In genomic region chr17:28691687-28692340, GRCm38 (mm10) we compare ENCODE assay signal across 8 mouse cellular contexts. TPM values are rescaled to one million over a fixed set of nuclear protein-coding genes. Genes with fewer than 3 reads are reported as not detected.
DNase-seq lines count a peak whose midpoint lies in the region; ATAC-seq and TF ChIP-seq lines count a peak whose summit lies in the region.

No protein-coding gene starts in this region.

- peak overlapping the region; percentile 90 for H3K27ac ChIP-seq in forebrain, embryonic 11.5 days (ENCODE audit: low read depth, low read length)
- peak overlapping the region; percentile 94 for H3K27ac ChIP-seq in hindbrain, embryonic 10.5 days
- H3K27ac ChIP-seq in limb, embryonic 15.5 days, result peak overlapping the region; percentile 96
- peak overlapping the region; percentile 95 for H3K27ac ChIP-seq in stomach, embryonic 16.5 days (ENCODE audit: low read length)

- H3K9me3 ChIP-seq in forebrain, embryonic 11.5 days (ENCODE audit: control insufficient read depth, low read length), result no peaks in the 10 kb centered on the region
- H3K9me3 ChIP-seq in hindbrain, embryonic 10.5 days, result no peaks in the 10 kb centered on the region
- H3K9me3 ChIP-seq in limb, embryonic 15.5 days, result no peaks in the 10 kb centered on the region
- H3K9me3 ChIP-seq in stomach, embryonic 16.5 days (replicated peaks; ENCODE audit: control insufficient read depth, low read length), result no peaks in the 10 kb centered on the region

- H3K27me3 ChIP-seq in forebrain, embryonic 11.5 days (ENCODE audit: control insufficient read depth, insufficient read depth, low read length), result peaks cover 9% of the 10 kb centered on the region
- peaks cover 23% of the 10 kb centered on the region for H3K27me3 ChIP-seq in hindbrain, embryonic 10.5 days (ENCODE audit: insufficient read depth, poor library complexity, severe bottlenecking)
- H3K27me3 ChIP-seq in limb, embryonic 15.5 days, result peaks cover 7% of the 10 kb centered on the region
- no peaks in the 10 kb centered on the region for H3K27me3 ChIP-seq in myocyte (ENCODE audit: control insufficient read depth, insufficient read depth, insufficient read length)
- H3K27me3 ChIP-seq in stomach, embryonic 16.5 days (ENCODE audit: control insufficient read depth, insufficient read depth, low read length), result no peaks in the 10 kb centered on the region

- H3K4me3 ChIP-seq in forebrain, embryonic 11.5 days (ENCODE audit: low read depth, low read length), result peak overlapping the region; percentile 97
- H3K4me3 ChIP-seq in hindbrain, embryonic 10.5 days, result peak overlapping the region; percentile 98
- H3K4me3 ChIP-seq in limb, embryonic 15.5 days, result peak overlapping the region; percentile 98
- H3K4me3 ChIP-seq in myocyte, result peak overlapping the region; percentile 60
- peak overlapping the region; percentile 90 for H3K4me3 ChIP-seq in stomach, embryonic 16.5 days (replicated peaks; ENCODE audit: low read length)

- peak overlapping the region; percentile 92 for H3K9ac ChIP-seq in forebrain, embryonic 11.5 days (ENCODE audit: low read length)
- H3K9ac ChIP-seq in limb, embryonic 15.5 days, result peak overlapping the region; percentile 97
- H3K9ac ChIP-seq in stomach, embryonic 16.5 days (ENCODE audit: low read length), result peak overlapping the region; percentile 85

- peak; percentile 37 to 44 for DNase-seq in layer of hippocampus, postnatal 25 days (ENCODE audit: extremely low spot score in 1 of 2, low spot score in 1 of 2)
- no peak for DNase-seq in layer of hippocampus, postnatal 14 days (ENCODE audit: low spot score in 2 of 2)
- peak; percentile 43 for DNase-seq in c-Kit-negative CD71-positive TER-119-positive erythroid progenitor cells, embryonic 14.5 days (ENCODE audit: low read depth, low spot score)
- peak; percentile 81 for DNase-seq in forebrain, embryonic 11.5 days (ENCODE audit: low spot score)
- peak; percentile 71 for DNase-seq in hindbrain, embryonic 10.5 days (ENCODE audit: low spot score)

- peaks cover 50% of the 10 kb centered on the region for H3K79me2 ChIP-seq in myocyte (ENCODE audit: control insufficient read depth, insufficient read depth)

- under 1% methylated on average over 51 of the region's 53 CpGs for WGBS in forebrain, embryonic 11.5 days
- under 1% methylated on average over 53 of the region's 53 CpGs for whole genome bisulfite sequencing in hindbrain, embryonic 10.5 days
- WGBS in limb, embryonic 15.5 days, result under 1% methylated on average over 53 of the region's 53 CpGs
- WGBS in stomach, embryonic 16.5 days, result under 1% methylated on average over 53 of the region's 53 CpGs

- ATAC-seq in forebrain, embryonic 11.5 days (replicated peaks; ENCODE audit: low FRiP score), result peak; percentile 63
- peak; percentile 42 for ATAC-seq in limb, embryonic 15.5 days (ENCODE audit: insufficient number of reproducible peaks, low FRiP score, low TSS enrichment, low read depth)
- ATAC-seq in stomach, embryonic 16.5 days (ENCODE audit: insufficient read depth, low FRiP score), result peak; percentile 30

- peak overlapping the region; percentile 65 for H3ac ChIP-seq in myocyte (ENCODE audit: control insufficient read depth, insufficient read length)

- peak overlapping the region; percentile 71 for H3K4me2 ChIP-seq in forebrain, embryonic 11.5 days (ENCODE audit: low read depth, low read length, severe bottlenecking)
- peak overlapping the region; percentile 67 for H3K4me2 ChIP-seq in limb, embryonic 15.5 days
- peak overlapping the region; percentile 89 for H3K4me2 ChIP-seq in myocyte (ENCODE audit: low read depth)
- peak overlapping the region; percentile 70 for H3K4me2 ChIP-seq in stomach, embryonic 16.5 days (ENCODE audit: low read depth, low read length)

- no peak for TF ChIP-seq POLR2A in myocyte (IDR thresholded peaks at IDR 0.05; ENCODE audit: insufficient read length, low read depth)

- peaks cover 12% of the 10 kb centered on the region; the same call in 1 of the 2 replicates for H3K4me1 ChIP-seq in forebrain, embryonic 11.5 days (replicated peaks; ENCODE audit: control insufficient read depth, insufficient read depth, low read length)
- peaks cover 43% of the 10 kb centered on the region for H3K4me1 ChIP-seq in hindbrain, embryonic 10.5 days (replicated peaks)
- peaks cover 39% of the 10 kb centered on the region for H3K4me1 ChIP-seq in limb, embryonic 15.5 days
- H3K4me1 ChIP-seq in stomach, embryonic 16.5 days (ENCODE audit: control insufficient read depth, insufficient read depth, low read length), result peaks cover 24% of the 10 kb centered on the region

- no peaks in the 10 kb centered on the region for H3K36me3 ChIP-seq in forebrain, embryonic 11.5 days (ENCODE audit: control insufficient read depth, insufficient read depth, low read length)
- no peaks in the 10 kb centered on the region for H3K36me3 ChIP-seq in hindbrain, embryonic 10.5 days
- no peaks in the 10 kb centered on the region for H3K36me3 ChIP-seq in limb, embryonic 15.5 days
- H3K36me3 ChIP-seq in myocyte (ENCODE audit: control insufficient read depth, insufficient read depth), result no peaks in the 10 kb centered on the region
- no peaks in the 10 kb centered on the region for H3K36me3 ChIP-seq in stomach, embryonic 16.5 days (ENCODE audit: control insufficient read depth, insufficient read depth, low read length)

TF ChIP-seq in myocyte, 11 proteins besides CTCF, POLR2A, EP300 and RAD21:
- peak in 1 of 3 experiments; percentile 31 for TF ChIP-seq MYOD1 (IDR thresholded peaks at IDR 0.05; ENCODE audit: control insufficient read depth in 1 of 3, insufficient read length in 2 of 3, low read depth in 2 of 3)
- TF ChIP-seq MYOG (IDR thresholded peaks at IDR 0.05; ENCODE audit: control insufficient read depth in 1 of 3, insufficient read depth in 1 of 3, insufficient read length in 2 of 3, low read depth in 2 of 3), result no peak
- TF ChIP-seq MAX (IDR thresholded peaks at IDR 0.05; ENCODE audit: low read depth), result no peak

RNA-seq across cellular contexts. Expression of gene Mapk14, which starts 0.7 kb away (rescaled TPM):
- total RNA-seq in layer of hippocampus, postnatal 25 days (2021), result 10 to 100 TPM; 69.7 to 82.2 TPM
- 10 to 100 TPM; 66.5 to 68.1 TPM for total RNA-seq in layer of hippocampus, postnatal 14 days (2021)
- polyA plus RNA-seq in forebrain, embryonic 11.5 days (2014; fragmentation: Nextera tagmentation; extraction: Ambion mirVana), result 51.7 and 52.3 TPM in 2 replicates
- polyA plus RNA-seq in hindbrain, embryonic 10.5 days (2016; fragmentation: Nextera tagmentation; extraction: Ambion mirVana), result 39.2 and 43.9 TPM in 2 replicates
- polyA plus RNA-seq in limb, embryonic 15.5 days (2015; fragmentation: Nextera tagmentation; extraction: Ambion mirVana), result 37.9 and 45.2 TPM in 2 replicates
- 34.6 TPM for polyA plus RNA-seq in myocyte (2012; fragmentation: generic; extraction: Trizol)
- 34.0 and 34.2 TPM in 2 replicates for polyA plus RNA-seq in stomach, embryonic 16.5 days (2015; fragmentation: Nextera tagmentation; extraction: Ambion mirVana)

RNA-seq across cellular contexts. Expression of gene Slc26a8, which starts 1.8 kb away (rescaled TPM):
- 10 to 100 TPM in 1 of 2 experiments, 1 to 10 TPM in 1; 6.0 to 10.8 TPM for total RNA-seq in layer of hippocampus, postnatal 25 days (2021)
- 1 to 10 TPM; 9.0 TPM for total RNA-seq in layer of hippocampus, postnatal 14 days (2021)
- polyA plus RNA-seq in forebrain, embryonic 11.5 days (2014; fragmentation: Nextera tagmentation; extraction: Ambion mirVana), result 0.49 and 1.0 TPM in 2 replicates
- polyA plus RNA-seq in hindbrain, embryonic 10.5 days (2016; fragmentation: Nextera tagmentation; extraction: Ambion mirVana), result 0.41 and 0.51 TPM in 2 replicates
- polyA plus RNA-seq in limb, embryonic 15.5 days (2015; fragmentation: Nextera tagmentation; extraction: Ambion mirVana), result 0.60 and 0.72 TPM in 2 replicates
- not detected for polyA plus RNA-seq in myocyte (2012; fragmentation: generic; extraction: Trizol)
- polyA plus RNA-seq in stomach, embryonic 16.5 days (2015; fragmentation: Nextera tagmentation; extraction: Ambion mirVana), result 0.46 and 0.80 TPM in 2 replicates

RNA-seq across cellular contexts. Expression of gene AC170998.1, which starts 34.1 kb away (rescaled TPM):
- 1 to 10 TPM; 1.6 to 1.7 TPM for total RNA-seq in layer of hippocampus, postnatal 25 days (2021)
- total RNA-seq in layer of hippocampus, postnatal 14 days (2021), result 1 to 10 TPM; 1.4 to 2.3 TPM
- polyA plus RNA-seq in forebrain, embryonic 11.5 days (2014; fragmentation: Nextera tagmentation; extraction: Ambion mirVana), result 2.9 and 3.0 TPM in 2 replicates
- polyA plus RNA-seq in hindbrain, embryonic 10.5 days (2016; fragmentation: Nextera tagmentation; extraction: Ambion mirVana), result 1.4 and 3.2 TPM in 2 replicates
- polyA plus RNA-seq in limb, embryonic 15.5 days (2015; fragmentation: Nextera tagmentation; extraction: Ambion mirVana), result 1.9 and 2.4 TPM in 2 replicates
- not detected for polyA plus RNA-seq in myocyte (2012; fragmentation: generic; extraction: Trizol)
- 2.3 and 2.8 TPM in 2 replicates for polyA plus RNA-seq in stomach, embryonic 16.5 days (2015; fragmentation: Nextera tagmentation; extraction: Ambion mirVana)

Comparison
In these comparisons a context has a peak if more than half of its experiments do, and no peak if none do; other contexts are left out.
1. DNase-seq: peak in layer of hippocampus, postnatal 25 days (2 of 2), c-Kit-negative CD71-positive TER-119-positive erythroid progenitor cells, embryonic 14.5 days (single experiment), forebrain, embryonic 11.5 days (single experiment) and hindbrain, embryonic 10.5 days (single experiment); none in layer of hippocampus, postnatal 14 days (0 of 2).
2. Peak in every context shown above with its lines, with median percentiles within 50 percentile points of each other: ATAC-seq, H3K27ac ChIP-seq, H3K4me2 ChIP-seq, H3K4me3 ChIP-seq and H3K9ac ChIP-seq.